Comparison of ENCODE assay signal across 23 mouse cellular contexts in the genomic region with DNA sequence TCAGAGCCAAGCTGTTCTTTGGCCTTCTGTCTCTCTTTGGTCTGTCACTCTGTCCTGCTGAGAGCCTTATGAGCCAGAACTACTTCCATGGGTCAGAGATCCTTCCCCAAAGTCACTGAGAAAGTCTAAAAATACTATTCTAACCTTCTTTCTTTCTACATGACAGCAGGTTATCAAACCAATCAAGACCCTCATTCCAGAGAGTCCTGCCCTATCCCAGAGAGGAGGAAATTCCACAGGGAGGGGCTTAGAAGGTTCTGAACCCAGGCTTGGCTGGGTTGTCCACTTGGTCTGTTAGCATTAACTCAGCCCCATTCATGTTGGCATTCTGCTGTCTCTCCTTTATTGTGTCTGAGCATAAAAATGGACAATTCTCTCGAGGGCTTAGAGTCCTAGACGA. TPM values are rescaled to one million over a fixed set of nuclear protein-coding genes. Genes with fewer than 3 reads are reported as not detected.
DNase-seq lines count a peak whose midpoint lies in the region; ATAC-seq and TF ChIP-seq lines count a peak whose summit lies in the region.
"Had no signal": no experiment of that assay in that cellular context is flagged by ENCODE, and none has a peak within 500 bp of the region (broad histone marks: within the 10 kb centered on the region; RNA-seq: fewer than 3 reads in every experiment).

No protein-coding gene starts in this region.

- H3K9me3 ChIP-seq in liver, embryonic 14.5 days (ENCODE audit: control insufficient read depth, low read length) = no peaks in the 10 kb centered on the region
- H3K9me3 ChIP-seq: embryonic facial prominence, embryonic 15.5 days; forebrain, embryonic 10.5 days; G1E; heart, embryonic 13.5 days; hindbrain, embryonic 12.5 days had no signal

- peak overlapping the region; percentile 21; the same call in 1 of the 2 replicates for H3K9ac ChIP-seq in liver, embryonic 14.5 days (replicated peaks)
- H3K9ac ChIP-seq: embryonic facial prominence, embryonic 15.5 days; heart, embryonic 13.5 days; hindbrain, embryonic 12.5 days had no signal

- no peak for TF ChIP-seq EP300 in liver, embryonic 14.5 days (IDR thresholded peaks at IDR 0.05; ENCODE audit: low read depth)

- no peak overlapping the region for H3K4me3 ChIP-seq in gastrocnemius, adult 2 months
- H3K4me3 ChIP-seq in liver, embryonic 14.5 days (ENCODE audit: insufficient read depth in 1 of 2, low read depth in 2 of 2, low read length in 2 of 2) = no peak overlapping the region
- no peak overlapping the region for H3K4me3 ChIP-seq in lung, adult 2 months (replicated peaks; ENCODE audit: extremely low read depth, low read depth, low read length)
- H3K4me3 ChIP-seq: embryonic facial prominence, embryonic 15.5 days; erythroblast, embryonic 14.5 days; forebrain, embryonic 10.5 days; heart, embryonic 13.5 days; hindbrain, embryonic 12.5 days had no signal

- no peak for DNase-seq in gastrocnemius, adult 2 months
- DNase-seq in gastrocnemius, postnatal 14 days = no peak
- DNase-seq in kidney, adult 9 months = peak; percentile 60
- DNase-seq in kidney, postnatal 14 days = no peak
- no peak for DNase-seq in liver, embryonic 14.5 days (ENCODE audit: low read depth in 3 of 3, low spot score in 3 of 3)
- DNase-seq in ovary, postnatal 14 days (ENCODE audit: low spot score) = no peak
- DNase-seq in lung, adult 2 months = no peak
- DNase-seq: adrenal gland, adult 8-10 months; B cell, adult 2 months; cerebellum, adult 11 months; cerebellum, adult 8-10 months; cerebellum, postnatal 14 days; embryo, embryonic 11 days; heart, adult 18-20 months; heart, postnatal 4 days had no signal

- TF ChIP-seq POLR2A in lung, adult 2 months (IDR thresholded peaks at IDR 0.05; ENCODE audit: borderline replicate concordance, extremely low read depth, low read depth, low read length) = no peak

- TF ChIP-seq CTCF in gastrocnemius, adult 2 months (IDR thresholded peaks at IDR 0.05) = no peak
- no peak for TF ChIP-seq CTCF in liver, embryonic 14.5 days (IDR thresholded peaks at IDR 0.05; ENCODE audit: low read depth)
- no peak for TF ChIP-seq CTCF in lung, adult 2 months (IDR thresholded peaks at IDR 0.05; ENCODE audit: insufficient read depth, low read length)

- ATAC-seq in liver, embryonic 14.5 days (ENCODE audit: insufficient read depth) = no peak
- ATAC-seq: forebrain, embryonic 14.5 days; hindbrain, embryonic 16.5 days had no signal

- H3K27me3 ChIP-seq in liver, embryonic 14.5 days (ENCODE audit: control insufficient read depth, insufficient read depth, low read length) = no peaks in the 10 kb centered on the region
- H3K27me3 ChIP-seq: embryonic facial prominence, embryonic 15.5 days; heart, embryonic 13.5 days; hindbrain, embryonic 12.5 days had no signal

- no peak overlapping the region for H3K4me2 ChIP-seq in liver, embryonic 14.5 days (ENCODE audit: low read depth)
- H3K4me2 ChIP-seq: embryonic facial prominence, embryonic 15.5 days; heart, embryonic 13.5 days; hindbrain, embryonic 12.5 days had no signal

- peaks cover 81 to 87% of the 10 kb centered on the region in 2 experiments for H3K4me1 ChIP-seq in liver, embryonic 14.5 days (replicated peaks; ENCODE audit: control insufficient read depth in 2 of 2, insufficient read depth in 2 of 2, low read length in 1 of 2)
- peaks cover 3% of the 10 kb centered on the region for H3K4me1 ChIP-seq in lung, adult 2 months (ENCODE audit: control insufficient read depth, insufficient read depth, low read length)

- 63% methylated on average over 2 of the region's 2 CpGs for WGBS in liver, embryonic 14.5 days (ENCODE audit: insufficient replicate concordance)
- 63% methylated on average over 2 of the region's 2 CpGs for whole genome bisulfite sequencing in lung, adult 2 months

- peak overlapping the region; percentile 90 for H3K27ac ChIP-seq in gastrocnemius, adult 2 months
- peak overlapping the region; percentile 98 for H3K27ac ChIP-seq in liver, embryonic 14.5 days
- H3K27ac ChIP-seq: embryonic facial prominence, embryonic 15.5 days; forebrain, embryonic 10.5 days; heart, embryonic 13.5 days; hindbrain, embryonic 12.5 days had no signal

- no peaks in the 10 kb centered on the region for H3K36me3 ChIP-seq in liver, embryonic 14.5 days (replicated peaks; ENCODE audit: control insufficient read depth, insufficient read depth, low read depth)
- H3K36me3 ChIP-seq: embryonic facial prominence, embryonic 15.5 days; forebrain, embryonic 10.5 days; G1E; heart, embryonic 13.5 days; hindbrain, embryonic 12.5 days had no signal

- intact Hi-C loops in gastrocnemius, adult 2 months (cut with DNase I) = loop anchor here (2.0 to 5.0 kb wide), 3 partner anchors 36 to 116 kb away; no protein-coding TSS in a partner anchor
- intact Hi-C loops in gastrocnemius, postnatal 14 days (cut with DNase I; ENCODE audit: low total_unique reads) = no loop called here

RNA-seq across cellular contexts. Expression of a gene that starts 38.5 kb away (rescaled TPM):
- total RNA-seq in gastrocnemius, adult 2 months (2021) = 100 to 1,000 TPM in 1 of 2 experiments, 10 to 100 TPM in 1; 95.0 to 120 TPM
- total RNA-seq in gastrocnemius, postnatal 14 days (2021) = 10 to 100 TPM; 63.1 to 66.2 TPM
- 21.5 and 25.1 TPM in 2 replicates for polyA plus RNA-seq in liver, embryonic 14.5 days (2012; rRNA removed)
- 28.7 and 29.4 TPM in 2 replicates for polyA plus RNA-seq in liver, embryonic 14.5 days (2014; fragmentation: Nextera tagmentation; extraction: Ambion mirVana)
- polyA plus RNA-seq in lung, adult 2 months (2012; rRNA removed) = 13.4 and 17.4 TPM in 2 replicates
